Mouse (Mus musculus) brown adipose tissue, adult 24 weeks (tissue): ENCODE results near the gene Ccdc96. TPM values are rescaled to one million over a fixed set of nuclear protein-coding genes. Genes with fewer than 3 reads are reported as not detected.

ENCODE experiments used
- H3K27ac ChIP-seq: fragments of 200-500 bp; replicated peaks from 2 replicates; pipeline ENCODE4 v1.5.1; 2012; ENCODE audit warnings: low read depth, mild to moderate bottlenecking, low read length
- H3K4me1 ChIP-seq: fragments of 200-500 bp; 2 replicates; pipeline ENCODE4 v1.6.1; 2012; ENCODE audit warnings: low read length, mixed read lengths; ENCODE audit not compliant: control insufficient read depth, insufficient read depth, insufficient read length
- H3K4me3 ChIP-seq: fragments of 200-500 bp; 2 replicates; pipeline ENCODE4 v1.5.1; 2012; ENCODE audit warnings: low read depth, mild to moderate bottlenecking, low read length, moderate library complexity; ENCODE audit not compliant: insufficient read depth
- polyA plus RNA-seq: library from polyadenylated mRNA; stranded (reverse); fragments of >200 nt; gene quantifications from 2 replicates; pipeline ENCODE4 v1.2.4, GENCODE M21; 2012; ENCODE audit not compliant: missing spikeins, insufficient read depth, insufficient read length

Gene Ccdc96
- polyA plus RNA-seq, 1 experiment = 0.48 TPM

- Histone ChIP-seq H3K27ac (no peak overlapping the region), H3K4me3 (no peak overlapping the region), H3K4me1 (no peaks in the 10 kb centered on the region)
Observed at GRCm38 (mm10) chr5:36462810-36463209, 21.6 kb upstream of the Ccdc96 start.

- H3K4me1 ChIP-seq = no peaks in the 10 kb centered on the region
- no peak overlapping the region for H3K4me3 ChIP-seq
- no peak overlapping the region for H3K27ac ChIP-seq
Observed at GRCm38 (mm10) chr5:36463391-36463790, 21.0 kb upstream of the Ccdc96 start.

DNA sequence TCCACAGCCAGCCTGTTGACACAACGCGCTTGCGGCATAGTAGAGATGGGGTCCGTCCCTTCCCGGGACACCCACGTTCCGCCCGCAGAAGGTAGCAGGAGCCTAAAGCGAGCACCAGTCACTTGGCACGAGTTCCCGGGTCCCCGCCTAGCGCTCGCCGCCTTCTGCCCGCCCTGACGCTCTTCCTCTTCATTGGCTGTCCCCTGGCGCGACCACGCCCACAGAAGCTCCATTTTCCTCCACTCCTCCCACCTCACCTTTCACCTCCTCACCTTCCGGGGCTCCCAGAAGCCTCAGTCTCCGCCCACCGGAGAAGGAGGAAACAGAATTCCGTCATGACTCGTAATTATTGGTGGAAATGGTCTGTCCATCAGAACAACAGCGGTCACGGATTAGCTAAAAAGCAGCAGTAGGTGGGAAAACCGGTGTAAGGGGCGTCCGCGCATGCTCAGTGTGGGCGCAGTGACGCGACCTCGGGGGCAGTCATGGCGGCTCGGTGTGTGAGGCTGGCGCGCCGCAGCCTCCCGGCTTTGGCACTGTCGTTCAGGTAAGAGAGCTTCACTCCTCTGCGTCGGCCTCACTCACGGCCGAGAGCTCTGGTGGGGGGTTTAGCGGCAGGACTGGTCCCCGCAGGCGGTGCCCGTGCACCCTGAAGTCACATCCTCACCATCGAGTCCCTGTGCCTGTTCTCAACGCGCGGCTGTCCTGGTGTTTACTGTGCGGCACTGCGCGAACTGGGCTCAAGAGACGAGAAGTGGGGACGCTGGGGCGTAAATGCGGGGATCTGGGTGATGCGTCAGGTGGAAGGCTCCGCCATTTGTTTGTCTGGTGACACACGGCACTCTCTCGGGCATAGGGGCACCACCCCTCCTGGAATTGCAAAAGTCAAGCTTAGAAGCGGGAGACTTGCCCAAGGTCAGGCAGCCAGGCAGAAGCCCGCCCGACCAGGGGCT is 19.4 kb upstream of the Ccdc96 start, which contains the start of gene Grpel1:
TSS of gene Grpel1 (plus strand) at position 290 of the 953 bp plus-strand sequence.
- Histone ChIP-seq H3K4me1 (no peaks in the 10 kb centered on the region), H3K4me3 (peak within 1 kb of the TSS; percentile 86), H3K27ac (peak within 1 kb of the TSS; percentile 96)

- H3K4me3 ChIP-seq = peak overlapping the region; percentile 86
Observed at GRCm38 (mm10) chr5:36465889-36466288, 18.5 kb upstream of the Ccdc96 start.

GRCm38 (mm10) chr5:36471206-36471605 is 13.2 kb upstream of the Ccdc96 start:
- Histone ChIP-seq H3K4me1 (no peaks in the 10 kb centered on the region), H3K27ac (no peak overlapping the region), H3K4me3 (no peak overlapping the region)

More at GRCm38 (mm10) chr5:36465889-36466288, 18.5 kb upstream of the Ccdc96 start:
- H3K4me1 ChIP-seq = no peaks in the 10 kb centered on the region
- H3K27ac ChIP-seq = peak overlapping the region; percentile 96

- Histone ChIP-seq H3K27ac (no peak overlapping the region), H3K4me3 (no peak overlapping the region), H3K4me1 (peaks cover 8% of the 10 kb centered on the region)
Observed at GRCm38 (mm10) chr5:36472876-36473655, 11.3 kb upstream of the Ccdc96 start.

DNA sequence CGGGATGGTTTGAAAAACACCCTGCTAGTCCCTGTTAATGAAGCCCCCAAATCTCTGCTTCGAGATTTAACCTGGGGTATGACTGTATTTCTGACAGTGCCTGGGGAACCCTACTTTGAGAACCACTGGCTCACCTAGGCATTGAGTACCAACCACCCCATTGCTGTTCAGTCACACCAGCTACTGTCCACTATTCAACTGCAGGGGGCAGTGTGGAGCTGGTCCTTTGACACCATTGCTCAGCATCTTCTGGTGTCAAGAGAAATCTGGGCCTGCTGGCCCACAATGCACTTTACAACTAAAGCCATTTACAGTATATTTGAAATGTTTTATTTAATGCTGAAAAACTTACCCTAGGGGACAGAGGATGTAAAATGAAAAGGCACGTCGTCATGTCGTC is 10.1 kb upstream of the Ccdc96 start:
- Histone ChIP-seq H3K27ac (no peak overlapping the region), H3K4me1 (peaks cover 18% of the 10 kb centered on the region), H3K4me3 (no peak overlapping the region)

DNA sequence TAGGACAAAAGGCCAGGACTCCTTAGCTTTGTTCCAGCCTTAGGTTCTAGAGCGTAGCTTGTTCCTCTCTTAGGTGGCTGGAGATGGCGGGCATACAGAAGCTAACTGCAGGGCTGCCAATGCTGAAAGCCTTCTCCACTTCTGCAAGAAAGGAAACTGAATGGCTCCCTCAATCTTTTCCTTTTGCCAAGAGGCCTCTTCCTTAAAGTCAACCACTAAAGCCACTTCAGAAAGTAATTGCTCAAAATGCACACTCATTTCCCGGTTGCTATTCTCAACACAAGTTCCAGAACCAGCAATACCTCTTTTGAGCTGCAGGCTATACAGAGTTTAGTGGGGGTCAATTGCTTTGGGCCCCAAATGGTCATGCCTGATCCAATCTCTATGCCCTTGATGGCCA is 6.9 kb upstream of the Ccdc96 start:
- Histone ChIP-seq H3K27ac (no peak overlapping the region), H3K4me1 (peaks cover 46% of the 10 kb centered on the region), H3K4me3 (no peak overlapping the region)

DNA sequence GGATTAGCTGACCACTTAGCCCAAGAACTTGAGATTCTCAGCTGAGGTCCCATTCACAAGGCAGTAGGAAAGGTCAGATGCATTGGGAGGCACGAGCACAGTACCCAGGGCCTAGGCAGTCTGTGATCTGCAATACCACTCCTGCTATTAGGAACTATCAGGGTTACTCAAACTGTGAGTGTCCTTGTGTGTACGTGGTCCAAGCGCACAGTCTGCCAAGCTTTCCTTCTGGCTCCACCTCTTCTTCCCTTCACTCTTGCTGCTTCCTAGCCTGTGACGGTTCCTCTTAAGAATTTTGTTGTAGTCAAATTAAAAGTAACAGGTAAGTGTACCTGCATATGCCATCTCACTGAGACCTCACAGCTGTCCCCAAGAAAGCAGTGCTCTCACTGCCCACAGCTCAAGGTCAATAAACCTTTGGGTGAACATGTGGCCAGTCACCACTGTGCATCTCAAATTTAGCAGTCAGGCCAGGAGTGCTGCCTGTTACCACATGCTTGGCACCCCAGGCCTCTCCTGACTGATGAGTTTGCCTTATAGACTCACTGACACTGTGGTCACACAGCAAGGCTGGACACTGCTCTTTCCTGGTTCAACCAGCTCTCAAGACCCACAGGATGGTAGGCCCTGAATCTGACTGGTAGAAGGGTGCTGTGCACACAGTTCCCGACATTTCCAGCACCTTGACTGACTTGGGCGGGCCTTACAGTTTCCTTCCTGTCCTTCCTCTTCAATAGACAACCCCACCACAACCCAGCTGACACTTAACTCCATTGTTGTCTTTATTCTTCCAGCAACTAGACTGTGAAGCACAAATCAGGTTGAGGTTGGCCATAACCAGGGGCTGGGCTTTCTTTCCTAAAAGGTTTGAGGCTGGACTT is 5.6 kb upstream of the Ccdc96 start:
- H3K4me1 ChIP-seq = peaks cover 53% of the 10 kb centered on the region
- H3K4me3 ChIP-seq = no peak overlapping the region
- peak overlapping the region; percentile 69 for H3K27ac ChIP-seq

GRCm38 (mm10) chr5:36479735-36480134 is 4.7 kb upstream of the Ccdc96 start:
- Histone ChIP-seq H3K27ac (peak overlapping the region; percentile 69; the same call in 1 of the 2 replicates), H3K4me3 (no peak overlapping the region), H3K4me1 (peaks cover 53% of the 10 kb centered on the region)

DNA sequence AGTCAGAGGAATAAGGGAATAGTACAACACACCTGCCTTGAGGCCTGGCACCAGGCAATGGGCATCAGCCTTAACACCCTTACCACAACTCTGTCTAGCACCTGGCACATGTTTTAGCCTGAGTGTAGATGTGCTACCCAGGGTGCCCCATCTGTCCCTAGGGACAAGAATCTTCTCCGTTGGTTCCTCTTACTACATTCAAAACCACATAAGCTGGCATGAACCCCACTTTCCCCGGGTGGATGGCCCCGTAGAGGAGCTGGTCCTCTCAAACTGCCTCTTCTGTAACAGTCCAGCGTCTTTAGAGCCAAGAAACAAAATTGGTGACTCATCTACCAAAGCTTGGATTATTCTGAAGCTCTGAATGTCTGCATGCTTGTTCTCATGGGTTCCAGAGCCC is 4.0 kb upstream of the Ccdc96 start:
- Histone ChIP-seq H3K4me3 (no peak overlapping the region), H3K27ac (peak overlapping the region; percentile 29; the same call in 1 of the 2 replicates), H3K4me1 (peaks cover 53% of the 10 kb centered on the region)

DNA sequence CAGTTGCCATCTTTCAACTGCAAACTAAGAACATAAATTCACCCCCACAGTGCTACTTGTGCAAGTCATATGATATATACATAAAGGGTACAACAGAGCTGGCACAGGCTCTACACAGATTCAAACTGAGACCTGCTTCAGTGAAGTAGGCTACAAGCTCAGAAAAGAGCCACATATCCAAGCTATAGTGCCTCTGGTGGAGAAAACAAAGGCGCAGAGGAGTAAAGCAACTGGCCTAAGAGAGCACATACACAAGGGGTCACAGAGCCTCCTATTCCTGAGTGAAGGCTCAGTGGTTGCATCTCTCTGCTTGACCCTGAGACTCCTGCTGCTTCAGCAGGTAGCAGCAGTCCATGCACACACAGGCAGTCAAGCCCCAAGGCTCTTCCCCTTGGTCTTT is 3.3 kb upstream of the Ccdc96 start:
- H3K4me3 ChIP-seq = no peak overlapping the region
- no peak overlapping the region for H3K27ac ChIP-seq
- peaks cover 53% of the 10 kb centered on the region for H3K4me1 ChIP-seq

DNA sequence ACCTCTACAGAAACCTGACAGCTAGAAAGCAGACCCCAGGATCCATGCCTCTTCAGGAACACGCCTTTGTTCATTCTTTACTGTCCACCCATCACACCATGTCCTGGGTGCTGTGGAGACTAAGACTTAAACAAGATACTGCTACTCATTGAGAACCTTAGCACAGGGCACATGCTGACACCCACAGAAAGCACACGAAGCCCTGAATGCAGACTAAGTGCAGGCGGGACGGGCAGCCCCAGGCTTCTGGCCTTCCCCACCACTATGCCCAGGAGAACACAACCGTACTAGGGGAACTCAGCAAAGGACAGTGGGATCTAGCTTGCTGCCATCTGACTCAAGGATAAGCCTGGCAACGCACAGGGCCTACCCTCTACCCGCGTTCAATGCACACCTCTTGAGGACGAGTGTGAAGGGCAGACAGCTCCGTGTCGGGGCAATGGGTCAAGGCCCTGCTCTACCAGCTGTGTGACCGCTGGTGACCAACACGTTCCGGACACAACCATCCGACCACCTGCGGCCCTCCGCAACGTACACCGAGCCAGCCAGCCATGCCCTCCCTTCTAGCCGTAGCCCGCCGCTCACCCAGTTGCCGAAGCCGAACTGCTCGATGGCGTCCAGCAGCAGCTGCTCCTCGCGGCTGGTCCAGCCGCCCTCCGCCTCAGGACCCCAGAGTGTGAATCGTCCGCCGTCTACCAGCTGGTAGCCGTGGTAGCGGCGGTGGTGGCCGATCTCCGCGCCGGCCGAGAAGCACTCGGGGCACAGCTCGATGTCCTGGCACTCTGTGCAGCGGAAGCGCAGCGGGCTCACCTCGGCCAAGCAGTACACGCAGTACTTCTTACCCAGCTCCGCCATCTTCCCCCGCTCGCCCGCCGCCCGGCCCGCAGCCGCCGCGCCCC is 936 bp upstream of the Ccdc96 start:
- peak overlapping the region; percentile 75 for H3K27ac ChIP-seq
- H3K4me1 ChIP-seq = peaks cover 41% of the 10 kb centered on the region

DNA sequence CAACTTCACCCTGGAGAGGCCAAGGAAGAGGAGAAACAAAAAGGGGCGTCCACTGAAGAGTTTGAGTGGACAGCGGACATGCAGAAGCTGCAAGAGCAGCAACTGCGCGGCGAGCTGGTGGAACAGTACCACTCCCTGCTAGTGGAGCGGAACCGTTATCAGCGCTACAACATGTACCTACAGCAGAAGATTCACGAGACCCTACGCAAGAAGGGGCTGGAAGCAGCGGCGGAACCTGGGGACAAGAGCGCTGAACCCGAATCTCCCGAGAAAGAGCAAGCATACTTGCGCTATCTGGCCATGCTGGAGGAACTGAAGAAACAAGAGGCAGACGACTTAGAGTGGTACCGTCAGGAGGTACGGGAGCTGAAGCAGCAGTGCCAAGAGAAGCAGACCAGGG is 918 bp downstream of the Ccdc96 start:
- H3K27ac ChIP-seq = no peak overlapping the region
- peak overlapping the region; percentile 60 for H3K4me3 ChIP-seq

More for the DNA sequence above, 936 bp upstream of the Ccdc96 start:
- peak overlapping the region; percentile 99 for H3K4me3 ChIP-seq

More for the DNA sequence above, 918 bp downstream of the Ccdc96 start:
- H3K4me1 ChIP-seq = peaks cover 25% of the 10 kb centered on the region
